Mouse (Mus musculus): ENCODE measurements around the gene 1600002K03Rik.

DNA sequence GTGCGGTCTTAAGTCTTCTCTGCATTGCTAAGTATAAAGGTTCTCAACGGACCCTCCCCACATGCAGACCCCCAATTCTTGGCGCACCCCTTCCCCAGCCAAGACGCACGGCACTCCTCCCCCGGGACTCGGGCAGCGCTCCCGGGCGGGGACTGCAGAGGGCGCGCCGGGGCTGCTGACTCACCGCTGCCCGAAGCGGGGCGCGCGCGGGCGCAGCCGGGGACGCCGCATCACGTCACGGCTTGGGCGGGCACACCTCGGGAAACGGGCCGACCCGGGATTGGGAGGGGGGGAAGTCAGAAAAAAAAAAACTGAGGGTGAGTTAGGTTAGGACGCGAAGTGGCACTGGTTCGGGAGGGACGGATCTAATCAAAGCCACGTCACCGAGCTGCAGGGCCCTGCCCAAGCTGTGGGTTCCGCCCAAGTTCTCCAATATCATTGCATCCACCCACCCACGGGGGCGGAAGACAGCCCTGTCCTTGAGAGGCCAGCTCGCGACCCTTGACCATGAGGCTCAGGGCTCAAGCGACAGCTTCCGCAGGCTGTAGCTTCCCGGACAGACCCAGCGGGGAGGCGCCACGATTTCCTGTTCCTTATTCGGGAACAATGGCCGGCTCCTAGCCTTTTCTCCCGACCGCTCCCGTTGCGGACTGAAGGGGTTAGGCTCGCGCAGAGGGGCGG lies 24.0 kb upstream of the 1600002K03Rik start:
- peak; percentile 8; the same call in 1 of the 2 replicates for TF ChIP-seq POLR2A (IDR thresholded peaks at IDR 0.05; ENCODE audit: borderline replicate concordance, control insufficient read depth, low read depth, low read length)
- TF ChIP-seq CTCF (IDR thresholded peaks at IDR 0.05; ENCODE audit: control insufficient read depth, insufficient read depth, low read length) = peak; percentile 53; the same call in 1 of the 2 replicates
